Mouse (Mus musculus) liver, adult 2 months (tissue): ENCODE measurements around the gene Ampd3.

Source experiments
- CTCF ChIP-seq: fragments of 200-500 bp; IDR thresholded peaks from 2 replicates; pipeline ENCODE4 v1.5.1; 2011; ENCODE audit warnings: low read depth, low read length, control low read depth
- POLR2A ChIP-seq: fragments of 200-500 bp; IDR thresholded peaks from 2 replicates; pipeline ENCODE4 v1.6.1; 2011; ENCODE audit warnings: low read length, control low read depth; ENCODE audit not compliant: insufficient read depth; ENCODE audit errors: extremely low read depth

DNA sequence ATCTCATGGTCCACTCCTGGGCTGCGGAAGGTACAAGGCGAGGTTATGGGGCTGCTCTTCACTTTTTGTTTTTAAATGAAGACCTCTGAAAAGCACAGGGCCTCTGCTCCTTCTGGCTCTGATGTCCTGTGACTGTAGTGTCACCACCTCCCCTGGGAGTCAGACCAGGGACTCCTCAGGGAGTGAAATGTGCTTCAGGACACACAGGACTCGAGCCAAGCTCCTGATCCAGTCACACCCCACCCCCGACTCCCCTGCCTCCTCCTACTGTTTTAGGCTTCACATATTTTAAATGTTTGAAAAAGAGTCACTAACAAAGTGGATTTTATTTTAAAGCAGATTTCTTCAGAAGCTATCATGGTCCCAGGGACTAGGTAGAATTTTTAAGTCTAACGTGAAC is 43.5 kb downstream of the Ampd3 start:
- TF ChIP-seq POLR2A = no peak
- TF ChIP-seq CTCF = no peak
